Mouse (Mus musculus) small intestine, adult 2 months (tissue): ENCODE measurements around the gene Unc13b. TPM values are rescaled to one million over a fixed set of nuclear protein-coding genes. Genes with fewer than 3 reads are reported as not detected.

ENCODE experiments used
- H3K27ac ChIP-seq: fragments of 200-500 bp; 2 replicates; pipeline ENCODE4 v1.5.1; 2012; ENCODE audit warnings: low read depth, low read length, control low read depth, inconsistent platforms; ENCODE audit not compliant: insufficient read depth
- H3K27me3 ChIP-seq: fragments of 200-500 bp; 2 replicates; pipeline ENCODE4 v1.6.1; 2012; ENCODE audit warnings: mild to moderate bottlenecking, moderate library complexity, low read length, inconsistent platforms; ENCODE audit not compliant: control insufficient read depth, insufficient read depth
- H3K36me3 ChIP-seq: fragments of 200-500 bp; 2 replicates; pipeline ENCODE4 v1.6.1; 2012; ENCODE audit warnings: mild to moderate bottlenecking, low read length, control low read depth, inconsistent platforms; ENCODE audit not compliant: control insufficient read depth, insufficient read depth
- H3K4me1 ChIP-seq: fragments of 200-500 bp; 2 replicates; pipeline ENCODE4 v1.6.1; 2012; ENCODE audit warnings: low read length, inconsistent platforms, mixed read lengths; ENCODE audit not compliant: control insufficient read depth, insufficient read depth, insufficient read length
- H3K4me3 ChIP-seq: fragments of 200-500 bp; 2 replicates; pipeline ENCODE4 v1.5.1; 2012; ENCODE audit warnings: low read depth, mild to moderate bottlenecking, control low read depth, inconsistent platforms, low read length, moderate library complexity
- CTCF ChIP-seq: fragments of 200-500 bp; IDR thresholded peaks from 2 replicates; pipeline ENCODE4 v1.5.1; 2012; ENCODE audit warnings: low read depth, mild to moderate bottlenecking, control low read depth, inconsistent platforms, low read length, moderate library complexity, mixed read lengths; ENCODE audit not compliant: insufficient replicate concordance, insufficient read length; ENCODE audit errors: extremely low read depth
- POLR2A ChIP-seq: fragments of 200-500 bp; IDR thresholded peaks from 2 replicates; pipeline ENCODE4 v1.6.1; 2012; ENCODE audit warnings: low read depth, mild to moderate bottlenecking, control low read depth, inconsistent platforms, low read length, moderate library complexity
- WGBS: fragments of 180-500 bp; shearing (Covaris S2); methylation state at CpG from one replicate; pipeline ENCODE4 v1.1.7; 2018; 5-methylcytosine and 5-hydroxymethylcytosine counted together
- polyA plus RNA-seq: library from polyadenylated mRNA; depleted of rRNA; stranded (reverse); fragments of >200 nt; gene quantifications from 2 replicates; pipeline ENCODE4 v1.2.3, GENCODE M21; 2012

Unc13b gene
- polyA plus RNA-seq, 1 experiment: 7.0 TPM

- Histone ChIP-seq H3K27me3 (no peaks in the 10 kb centered on the region), H3K27ac (peak overlapping the region; percentile 58), H3K4me1 (peaks cover 19% of the 10 kb centered on the region; the same call in 1 of the 2 replicates), H3K4me3 (peak overlapping the region; percentile 99), H3K36me3 (no peaks in the 10 kb centered on the region)
- no peak for TF ChIP-seq POLR2A
- TF ChIP-seq CTCF: no peak
- WGBS: 3% methylated on average over 13 of the region's 13 CpGs
Observed at GRCm38 (mm10) chr4:43045285-43045658, 13.5 kb upstream of the Unc13b start.

- no peaks in the 10 kb centered on the region for H3K27me3 ChIP-seq
- H3K4me3 ChIP-seq: peak within 1 kb of the TSS; percentile 99
- TF ChIP-seq CTCF (no peak), POLR2A (no peak)
- WGBS: under 1% methylated on average over 33 of the region's 33 CpGs
- H3K27ac ChIP-seq: peak within 1 kb of the TSS; percentile 83
- H3K4me1 ChIP-seq: peaks cover 19% of the 10 kb centered on the region; the same call in 1 of the 2 replicates
- no peaks in the 10 kb centered on the region for H3K36me3 ChIP-seq
Observed at GRCm38 (mm10) chr4:43045659-43046302, 13.0 kb upstream of the Unc13b start, which contains the start of gene Fam214b. TSS of gene Fam214b (minus strand) at chr4:43046220.

DNA sequence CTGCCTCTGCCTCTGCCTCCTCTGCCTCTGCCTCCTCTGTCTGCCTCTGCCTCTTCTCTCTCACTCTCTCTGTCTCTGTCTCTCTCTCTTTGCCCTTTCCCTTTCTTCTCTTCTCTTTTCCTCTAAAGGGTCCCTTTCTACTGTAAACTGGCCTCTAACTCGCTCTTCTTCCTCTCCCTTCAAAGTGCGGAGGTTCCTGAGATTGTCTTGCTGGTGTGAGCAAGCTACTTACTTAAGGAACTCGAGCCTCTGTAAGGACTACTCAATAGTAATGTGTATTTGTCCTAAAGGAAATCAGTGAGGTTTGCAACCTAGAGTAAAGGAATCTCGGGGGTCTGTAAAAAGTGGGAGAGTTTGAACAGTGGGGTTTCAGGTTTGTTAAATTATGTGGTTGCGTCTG is 12.1 kb upstream of the Unc13b start:
- H3K4me3 ChIP-seq: peak overlapping the region; percentile 99
- WGBS: 41% methylated on average over 5 of the region's 5 CpGs
- peaks cover 19% of the 10 kb centered on the region; the same call in 1 of the 2 replicates for H3K4me1 ChIP-seq
- TF ChIP-seq CTCF (no peak), POLR2A (no peak)
- H3K27me3 ChIP-seq: no peaks in the 10 kb centered on the region
- no peaks in the 10 kb centered on the region for H3K36me3 ChIP-seq
- H3K27ac ChIP-seq: 0 out of 2 replicates have a peak overlapping the region, but pooled peaks have one; percentile 83

GRCm38 (mm10) chr4:43047231-43047630 is 11.5 kb upstream of the Unc13b start:
- Histone ChIP-seq H3K36me3 (no peaks in the 10 kb centered on the region), H3K4me3 (no peak overlapping the region), H3K27me3 (no peaks in the 10 kb centered on the region), H3K27ac (no peak overlapping the region), H3K4me1 (peaks cover 19% of the 10 kb centered on the region; the same call in 1 of the 2 replicates)
- no peak for TF ChIP-seq POLR2A
- no peak for TF ChIP-seq CTCF
- 3% methylated on average over 5 of the region's 5 CpGs for WGBS

- Histone ChIP-seq H3K36me3 (no peaks in the 10 kb centered on the region), H3K4me3 (no peak overlapping the region), H3K4me1 (peaks cover 5% of the 10 kb centered on the region; the same call in 1 of the 2 replicates), H3K27me3 (no peaks in the 10 kb centered on the region), H3K27ac (no peak overlapping the region)
- 6% methylated on average over 4 of the region's 4 CpGs for WGBS
- peak; percentile 57; the same call in 1 of the 2 replicates for TF ChIP-seq CTCF
- no peak for TF ChIP-seq POLR2A
Observed at GRCm38 (mm10) chr4:43052627-43053026, 6.1 kb upstream of the Unc13b start.

GRCm38 (mm10) chr4:43057654-43058053 is 1.1 kb upstream of the Unc13b start:
- 90% methylated on average over 5 of the region's 5 CpGs for WGBS
- no peak for TF ChIP-seq POLR2A
- TF ChIP-seq CTCF: no peak
- no peaks in the 10 kb centered on the region for H3K4me1 ChIP-seq
- H3K27me3 ChIP-seq: no peaks in the 10 kb centered on the region; the same call in 1 of the 2 replicates
- no peaks in the 10 kb centered on the region for H3K36me3 ChIP-seq
- H3K27ac ChIP-seq: no peak overlapping the region
- no peak overlapping the region for H3K4me3 ChIP-seq

DNA sequence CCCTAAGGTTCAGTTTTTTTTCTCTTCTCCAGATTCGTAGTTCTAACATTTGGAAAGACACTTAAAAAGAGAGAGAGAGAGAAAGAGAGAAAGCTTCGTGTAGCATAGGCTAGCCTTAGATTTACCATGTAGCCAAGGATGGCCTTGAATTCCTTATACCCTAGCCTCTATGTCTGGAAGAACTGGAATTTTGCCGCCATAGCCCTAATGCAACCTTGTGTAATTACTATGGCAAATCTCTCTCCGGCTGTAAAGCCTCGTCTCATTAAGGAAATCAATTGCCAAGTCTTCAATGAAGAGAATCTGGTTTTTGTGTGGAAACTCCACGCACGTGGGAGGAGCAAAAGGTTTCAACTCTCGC is 381 bp upstream of the Unc13b start:
- no peaks in the 10 kb centered on the region; the same call in 1 of the 2 replicates for H3K27me3 ChIP-seq
- no peaks in the 10 kb centered on the region for H3K36me3 ChIP-seq
- 13% methylated on average over 8 of the region's 8 CpGs for WGBS
- H3K4me3 ChIP-seq: peak overlapping the region; percentile 66
- no peak for TF ChIP-seq POLR2A
- no peak for TF ChIP-seq CTCF
- H3K27ac ChIP-seq: no peak overlapping the region
- H3K4me1 ChIP-seq: no peaks in the 10 kb centered on the region
